Mouse (Mus musculus) megakaryocyte, embryonic 14.5 days (primary cell): ENCODE data around the gene Gpr146. TPM values are rescaled to one million over a fixed set of nuclear protein-coding genes. Genes with fewer than 3 reads are reported as not detected.

Source experiments
- H3K27me3 ChIP-seq: replicated peaks from 2 replicates; pipeline ENCODE3; 2012; ENCODE audit warnings: inconsistent platforms
- H3K36me3 ChIP-seq: replicated peaks from 2 replicates; pipeline ENCODE3; 2012; ENCODE audit warnings: low read length, inconsistent platforms, mixed read lengths
- H3K4me1 ChIP-seq: 2 replicates; pipeline ENCODE4 v1.6.1; 2012; ENCODE audit warnings: inconsistent platforms
- H3K4me3 ChIP-seq: replicated peaks from 2 replicates; pipeline ENCODE3; 2012; ENCODE audit warnings: moderate library complexity, mild to moderate bottlenecking, inconsistent platforms
- H3K9me3 ChIP-seq: 2 replicates; pipeline ENCODE4 v1.6.1; 2012; ENCODE audit warnings: inconsistent platforms
- FLI1 ChIP-seq: IDR thresholded peaks from 2 replicates; pipeline ENCODE4 v1.6.1; 2012; ENCODE audit warnings: low read length, inconsistent platforms, mixed read lengths
- GATA1 ChIP-seq: IDR thresholded peaks from 3 replicates; pipeline ENCODE4 v1.6.1; 2012; ENCODE audit warnings: mixed read lengths, low read length, inconsistent platforms, borderline replicate concordance
- polyA plus RNA-seq: library from polyadenylated mRNA; stranded (reverse); fragments of >175 nt; gene quantifications from 2 replicates; pipeline ENCODE4 v1.2.3, GENCODE M21; 2012; ENCODE audit warnings: low replicate concordance; ENCODE audit not compliant: insufficient read depth

The Gpr146 gene
- polyA plus RNA-seq, 1 experiment: 69.9 TPM

DNA sequence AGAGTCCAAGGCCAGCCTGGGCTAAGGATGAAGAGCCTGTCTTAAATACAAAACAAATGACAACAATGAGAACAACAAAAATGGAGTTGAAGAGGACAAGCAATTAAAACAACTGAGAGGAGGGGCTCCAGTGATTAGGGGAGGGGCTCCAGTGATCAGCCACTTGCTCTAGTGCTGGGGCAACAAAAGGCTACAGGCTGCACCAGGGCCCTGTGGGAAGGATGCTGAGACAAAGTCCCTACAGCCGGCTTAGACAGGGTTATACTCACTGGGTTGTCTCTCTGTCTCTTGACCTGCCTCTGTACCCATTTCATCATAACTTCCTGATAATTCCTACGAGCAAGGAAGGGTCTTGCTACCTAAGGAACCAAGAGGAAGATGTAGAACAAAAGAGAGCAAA lies 40.6 kb downstream of the Gpr146 start:
- H3K27me3 ChIP-seq: no peaks in the 10 kb centered on the region
- H3K4me1 ChIP-seq: peaks cover 45% of the 10 kb centered on the region
- H3K36me3 ChIP-seq: peaks cover 48% of the 10 kb centered on the region
- peaks cover 7% of the 10 kb centered on the region for H3K9me3 ChIP-seq
- H3K4me3 ChIP-seq: no peak overlapping the region
- TF ChIP-seq GATA1: no peak
- no peak for TF ChIP-seq FLI1

DNA sequence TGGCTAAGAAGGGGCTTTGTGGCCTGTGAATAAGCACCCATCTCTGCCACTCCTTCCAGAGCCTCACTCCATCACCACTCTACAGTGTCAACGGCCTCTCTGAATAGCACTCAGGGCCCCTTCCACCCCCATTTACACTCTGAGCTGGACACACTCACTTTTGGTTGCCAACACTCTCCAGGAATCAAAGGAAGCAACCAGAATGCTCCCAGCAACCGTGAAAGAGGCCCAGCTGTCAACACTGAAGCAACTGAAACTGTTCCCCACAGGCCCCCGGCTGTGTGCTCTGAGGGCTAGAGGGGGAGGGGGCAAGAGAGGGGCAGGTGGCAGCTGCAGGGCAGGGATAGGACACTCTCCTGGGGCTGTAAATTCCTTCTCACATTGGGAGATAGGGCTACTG lies 41.1 kb downstream of the Gpr146 start:
- no peaks in the 10 kb centered on the region for H3K27me3 ChIP-seq
- H3K4me3 ChIP-seq: no peak overlapping the region
- peaks cover 43% of the 10 kb centered on the region for H3K36me3 ChIP-seq
- H3K9me3 ChIP-seq: peaks cover 7% of the 10 kb centered on the region
- TF ChIP-seq FLI1 (no peak), GATA1 (no peak)
- H3K4me1 ChIP-seq: peaks cover 49% of the 10 kb centered on the region

DNA sequence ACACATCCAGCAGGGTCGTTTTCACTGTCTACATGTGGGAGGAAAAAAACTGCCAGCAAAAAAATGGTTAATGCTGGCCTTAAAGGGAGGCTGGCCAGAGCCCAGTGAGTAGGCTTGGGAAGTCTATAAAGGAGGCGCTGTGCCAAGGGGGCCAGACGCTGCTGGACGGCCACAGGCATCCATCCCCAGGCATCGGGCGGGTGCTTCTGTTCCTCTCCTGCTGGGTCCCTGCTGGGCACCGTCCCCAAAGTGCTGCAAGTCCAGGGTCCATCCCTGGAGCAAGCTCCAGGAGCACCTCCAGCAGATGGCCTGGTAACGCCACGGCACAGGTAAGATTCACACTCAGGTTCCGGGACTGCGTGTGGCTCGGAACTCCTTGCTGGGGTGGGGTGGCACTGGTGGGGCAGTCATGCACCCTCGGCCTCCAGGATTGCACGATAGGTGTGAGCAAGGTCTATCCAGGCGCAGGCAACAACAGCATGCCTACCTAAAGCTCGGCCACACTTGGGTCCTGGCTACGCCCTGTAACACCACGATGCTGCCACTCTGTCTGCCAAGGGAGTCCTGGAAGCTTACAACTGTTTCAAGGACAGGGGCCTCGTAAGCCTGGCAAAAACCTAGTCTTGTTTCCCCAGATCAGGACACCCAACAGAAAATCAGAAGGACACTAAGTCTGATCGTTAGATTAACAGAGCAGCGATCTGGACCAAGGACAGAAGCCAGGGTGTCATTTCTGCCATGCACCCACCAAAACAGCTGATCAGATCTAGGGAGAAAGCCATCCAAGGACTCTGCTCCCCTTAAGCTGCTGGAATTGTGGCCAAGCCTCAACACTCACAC lies 45.7 kb downstream of the Gpr146 start, which contains the start of gene Gper1:
Gper1 (plus strand) TSS at position 126 of the 840 bp plus-strand sequence.
- no peak within 1 kb of the TSS for H3K4me3 ChIP-seq
- peaks cover 55% of the 10 kb centered on the region for H3K4me1 ChIP-seq
- TF ChIP-seq FLI1 (no peak), GATA1 (no peak)
- H3K9me3 ChIP-seq: no peaks in the 10 kb centered on the region
- peaks cover 11% of the 10 kb centered on the region for H3K36me3 ChIP-seq
- H3K27me3 ChIP-seq: no peaks in the 10 kb centered on the region

DNA sequence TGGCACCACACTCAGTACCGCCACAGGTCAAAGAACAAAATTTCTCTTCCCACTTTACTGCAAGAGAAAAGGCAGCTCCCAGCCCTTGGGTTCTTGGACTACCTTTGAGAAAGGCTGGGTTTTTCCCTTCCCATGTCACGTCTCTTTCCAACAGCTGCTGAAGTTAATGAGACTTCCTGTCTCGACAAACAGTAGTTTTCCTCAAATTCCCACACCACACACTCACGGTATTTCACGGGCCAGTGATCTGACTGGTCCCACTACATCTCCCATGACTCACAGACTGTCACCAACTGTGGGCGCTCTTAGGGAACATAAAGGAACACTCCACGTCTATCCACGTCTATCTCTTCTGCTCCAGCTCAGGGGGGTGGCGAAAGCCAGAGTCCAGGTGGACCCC lies 47.7 kb downstream of the Gpr146 start:
- no peaks in the 10 kb centered on the region for H3K9me3 ChIP-seq
- H3K4me3 ChIP-seq: no peak overlapping the region
- peaks cover 51% of the 10 kb centered on the region for H3K4me1 ChIP-seq
- H3K36me3 ChIP-seq: peaks cover 11% of the 10 kb centered on the region
- TF ChIP-seq FLI1 (no peak), GATA1 (no peak)
- no peaks in the 10 kb centered on the region for H3K27me3 ChIP-seq

DNA sequence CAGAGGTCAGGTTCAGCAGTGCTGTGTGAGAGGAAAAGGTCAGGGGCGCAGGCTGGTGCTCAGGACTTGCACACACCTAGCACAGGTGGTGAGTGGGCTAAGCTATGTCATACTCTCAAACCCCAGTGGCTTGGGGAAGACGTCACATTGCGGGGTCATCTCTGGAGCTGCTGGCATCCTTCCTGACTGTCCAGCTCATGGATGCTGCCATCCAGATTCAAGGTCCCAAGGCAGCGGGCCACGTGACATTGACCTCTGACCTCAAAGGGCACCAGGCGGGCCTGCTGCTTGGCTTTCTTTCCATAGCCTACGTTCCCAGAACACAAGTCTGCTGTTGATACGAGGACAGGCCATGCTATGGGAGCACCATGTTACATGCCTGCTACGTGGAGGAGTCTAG lies 49.5 kb downstream of the Gpr146 start:
- Histone ChIP-seq H3K4me1 (peaks cover 40% of the 10 kb centered on the region), H3K4me3 (no peak overlapping the region), H3K27me3 (no peaks in the 10 kb centered on the region), H3K36me3 (peaks cover 11% of the 10 kb centered on the region), H3K9me3 (no peaks in the 10 kb centered on the region)
- TF ChIP-seq GATA1 (no peak), FLI1 (no peak)

DNA sequence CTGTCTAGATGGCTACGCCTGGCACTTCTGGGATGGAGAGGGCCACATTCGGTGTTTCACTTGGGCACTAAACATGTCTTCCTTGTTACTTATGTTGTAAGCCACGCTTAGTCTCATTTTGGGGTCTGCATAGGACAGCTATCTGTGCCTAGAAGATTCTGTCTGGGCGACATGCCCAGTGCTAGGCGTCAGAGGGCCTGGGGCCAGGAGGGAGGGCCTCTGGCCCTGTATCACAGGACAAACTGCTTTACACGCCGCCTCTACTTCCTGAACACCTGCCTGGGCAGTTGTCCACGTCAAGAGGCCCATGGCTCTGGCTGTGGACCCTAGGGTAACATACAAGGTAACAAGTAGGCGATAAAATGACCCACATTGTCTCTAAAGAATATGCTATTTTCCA lies 50.5 kb downstream of the Gpr146 start:
- Histone ChIP-seq H3K4me3 (no peak overlapping the region), H3K27me3 (no peaks in the 10 kb centered on the region), H3K9me3 (no peaks in the 10 kb centered on the region), H3K36me3 (peaks cover 11% of the 10 kb centered on the region), H3K4me1 (peaks cover 49% of the 10 kb centered on the region)
- no peak for TF ChIP-seq GATA1
- TF ChIP-seq FLI1: no peak

DNA sequence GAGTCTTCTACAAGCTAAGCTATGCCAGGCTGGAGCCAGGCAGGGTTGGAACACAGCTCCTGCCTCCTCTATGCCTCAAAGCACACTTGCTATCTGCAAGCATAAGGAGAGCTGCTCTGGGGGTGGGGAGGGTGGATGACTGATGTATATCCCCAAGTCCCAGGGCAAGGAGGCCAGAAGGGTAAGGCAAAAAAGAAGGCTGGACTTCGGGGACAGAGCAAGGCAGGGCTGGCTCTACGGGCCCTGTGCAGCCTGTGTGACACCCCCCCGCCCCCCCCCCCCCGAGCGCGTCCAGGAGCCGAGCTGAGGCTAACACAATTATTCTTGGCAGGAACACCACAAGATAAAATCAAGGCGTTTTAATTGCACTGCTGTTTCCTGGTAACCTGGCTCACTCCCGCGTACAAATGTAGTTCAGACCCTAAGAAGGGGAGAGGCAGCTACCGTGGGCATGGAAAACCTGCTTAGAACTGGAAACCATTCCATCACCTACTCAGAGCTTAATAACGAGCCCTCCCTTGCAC lies 52.4 kb downstream of the Gpr146 start:
- H3K4me3 ChIP-seq: no peak overlapping the region
- H3K27me3 ChIP-seq: no peaks in the 10 kb centered on the region
- H3K36me3 ChIP-seq: peaks cover 14% of the 10 kb centered on the region
- H3K9me3 ChIP-seq: no peaks in the 10 kb centered on the region
- TF ChIP-seq GATA1 (no peak), FLI1 (no peak)
- peaks cover 49% of the 10 kb centered on the region for H3K4me1 ChIP-seq

DNA sequence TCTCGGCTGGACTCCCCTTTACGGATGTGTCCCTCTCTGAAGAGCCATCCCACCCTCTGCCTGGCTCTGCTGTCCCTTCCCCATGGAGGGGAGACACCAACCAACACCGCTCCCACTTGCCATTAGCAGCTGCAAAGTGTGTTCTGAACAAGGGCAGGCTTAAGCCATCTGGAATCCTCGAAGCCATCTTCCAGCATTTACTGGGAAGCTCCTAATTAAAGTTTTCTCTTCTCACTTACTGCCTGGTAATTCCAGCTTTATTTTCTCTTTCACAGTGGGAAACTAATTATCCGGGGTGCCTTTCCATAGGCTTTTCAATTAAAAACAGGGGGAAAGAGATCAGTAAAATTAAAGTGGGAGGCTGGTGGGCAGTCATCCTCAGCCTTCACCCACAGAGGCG lies 54.8 kb downstream of the Gpr146 start:
- TF ChIP-seq FLI1 (no peak), GATA1 (no peak)
- H3K36me3 ChIP-seq: peaks cover 7% of the 10 kb centered on the region

DNA sequence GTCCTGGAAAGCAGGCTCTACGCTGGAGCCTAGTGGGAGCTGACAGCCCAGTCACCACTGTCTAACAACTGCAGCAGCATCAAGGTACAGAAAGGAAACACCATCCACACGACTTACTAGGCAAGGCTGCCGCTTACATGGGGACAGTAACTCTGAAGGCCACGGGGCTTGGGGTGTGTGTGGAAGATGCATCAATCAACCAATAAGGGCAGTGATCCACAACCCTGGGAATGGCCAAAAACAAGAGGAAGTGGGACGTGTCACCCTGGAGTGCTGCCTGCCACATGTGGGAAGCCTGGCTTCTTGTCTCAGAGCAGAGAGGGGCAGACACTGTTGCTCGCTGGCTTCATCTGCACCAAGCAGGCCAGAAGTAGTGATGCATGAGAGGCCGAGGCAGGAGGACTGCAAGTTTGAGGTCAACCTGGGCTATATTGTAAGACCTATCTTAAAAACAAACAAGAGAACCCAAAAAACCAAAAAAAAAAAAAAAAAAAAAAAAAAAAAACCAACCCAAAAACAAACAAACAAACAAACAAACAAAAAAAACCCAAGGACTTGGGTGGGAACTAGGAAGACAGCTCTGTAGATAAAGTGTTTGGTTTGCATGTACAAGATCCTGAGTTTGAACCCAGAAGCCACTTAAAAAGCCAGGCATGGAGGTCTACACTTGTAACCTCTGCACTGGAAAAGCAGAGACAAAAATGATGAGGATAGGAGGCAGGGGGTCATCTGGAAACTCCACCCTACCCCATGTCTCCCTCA lies 55.4 kb downstream of the Gpr146 start:
- Histone ChIP-seq H3K4me1 (peaks cover 46% of the 10 kb centered on the region), H3K4me3 (no peak overlapping the region), H3K9me3 (no peaks in the 10 kb centered on the region), H3K27me3 (no peaks in the 10 kb centered on the region), H3K36me3 (peaks cover 7% of the 10 kb centered on the region)
- TF ChIP-seq GATA1: no peak
- TF ChIP-seq FLI1: no peak

More for the DNA sequence above, 54.8 kb downstream of the Gpr146 start:
- Histone ChIP-seq H3K27me3 (no peaks in the 10 kb centered on the region), H3K9me3 (no peaks in the 10 kb centered on the region), H3K4me1 (peaks cover 43% of the 10 kb centered on the region), H3K4me3 (no peak overlapping the region)

DNA sequence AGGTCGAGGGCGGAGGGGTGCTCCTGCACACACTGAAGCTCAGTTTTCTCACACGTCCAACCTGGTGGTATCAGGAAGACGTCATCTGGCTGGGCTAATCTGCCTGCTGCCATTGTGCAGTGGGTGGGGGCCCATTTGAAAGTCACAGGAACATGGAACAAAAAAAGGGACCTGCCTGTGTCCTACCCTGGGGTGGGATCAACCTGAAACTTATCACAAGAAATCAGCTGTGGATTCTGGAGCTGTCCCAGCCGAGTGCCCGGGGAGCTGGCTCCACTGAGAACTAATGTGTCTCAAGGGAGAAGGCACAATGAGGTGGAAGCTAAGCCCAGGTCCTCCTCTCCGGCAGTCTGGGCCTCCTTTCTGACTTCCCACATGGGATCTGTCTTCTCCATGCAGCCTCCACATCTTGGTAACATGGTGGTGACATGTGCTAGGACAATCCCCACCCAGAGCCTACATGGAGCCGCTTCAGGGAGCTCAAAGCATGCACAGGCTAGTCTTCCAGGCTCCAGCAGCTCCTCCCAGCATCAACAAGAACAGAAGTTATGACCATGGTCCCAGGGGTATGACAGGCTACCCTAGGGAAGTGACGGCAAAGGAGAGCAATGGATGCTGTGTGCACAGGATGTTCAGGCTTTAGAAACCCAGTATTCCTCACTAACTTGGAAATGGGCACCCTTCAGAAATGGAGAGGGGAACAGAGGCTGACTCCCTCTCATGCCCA lies 56.5 kb downstream of the Gpr146 start:
- no peaks in the 10 kb centered on the region for H3K9me3 ChIP-seq
- H3K27me3 ChIP-seq: no peaks in the 10 kb centered on the region
- TF ChIP-seq FLI1 (no peak), GATA1 (no peak)
- H3K4me1 ChIP-seq: peaks cover 57% of the 10 kb centered on the region
- H3K4me3 ChIP-seq: no peak overlapping the region
- H3K36me3 ChIP-seq: peaks cover 7% of the 10 kb centered on the region
